Mouse (Mus musculus): ENCODE data around the gene Mettl25.

- TF ChIP-seq CTCF (IDR thresholded peaks at IDR 0.05; ENCODE audit: control insufficient read depth, insufficient read depth, insufficient read length): no peak
- no peak for TF ChIP-seq USF1 (IDR thresholded peaks at IDR 0.05; ENCODE audit: low read depth)
- TF ChIP-seq CEBPB (IDR thresholded peaks at IDR 0.05; ENCODE audit: low read depth): no peak
- no peak for TF ChIP-seq MYOD1 (IDR thresholded peaks at IDR 0.05; ENCODE audit: control insufficient read depth, insufficient read length, low read depth)
- no peak for TF ChIP-seq MYOG (IDR thresholded peaks at IDR 0.05; ENCODE audit: control insufficient read depth, extremely low read depth, insufficient read length)
- no peak for TF ChIP-seq MAX (IDR thresholded peaks at IDR 0.05)
These were observed 77.2 kb downstream of the Mettl25 start for GRCm38 (mm10) chr10:105763959-105764358.

Data from C2C12 (cell line).